Mouse (Mus musculus) embryonic fibroblast, embryonic 13.5 days (primary cell): Measurements from ENCODE around the gene Sycp3.

Experiments used
- CTCF ChIP-seq: IDR thresholded peaks from 2 replicates; pipeline ENCODE4 v1.5.1; 2011; ENCODE audit warnings: mild to moderate bottlenecking, control low read depth, low read length, moderate library complexity, borderline replicate concordance; ENCODE audit not compliant: insufficient read depth
- POLR2A ChIP-seq: IDR thresholded peaks from 2 replicates; pipeline ENCODE4 v1.6.1; 2011; ENCODE audit warnings: low read depth, mild to moderate bottlenecking, control low read depth, low read length, moderate library complexity

DNA sequence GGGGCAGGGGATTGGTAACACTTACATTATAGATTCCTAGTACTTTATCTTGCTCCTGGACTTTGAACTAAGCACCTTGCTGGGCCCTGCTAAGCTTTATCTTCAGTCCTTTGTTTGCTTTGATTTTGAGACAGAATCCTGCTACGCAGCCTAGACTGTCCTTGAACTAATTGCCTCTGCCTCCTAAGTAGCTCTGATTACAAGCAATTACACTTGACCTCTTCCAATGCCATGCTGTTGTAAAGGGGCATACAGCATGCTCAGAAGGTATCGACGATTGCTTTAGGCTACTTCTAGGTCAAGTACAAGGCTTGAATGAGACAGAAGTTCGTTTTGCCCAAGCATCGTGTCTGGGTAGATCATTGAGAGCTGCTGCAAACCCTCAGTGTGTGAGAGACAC, 45.9 kb downstream of the Sycp3 start:
- no peak for TF ChIP-seq CTCF
- no peak for TF ChIP-seq POLR2A
